Mouse (Mus musculus): ENCODE results near the gene Wdr4. TPM values are rescaled to one million over a fixed set of nuclear protein-coding genes. Genes with fewer than 3 reads are reported as not detected.

Gene Wdr4
- polyA plus RNA-seq, 1 experiment from 2014 or later: 35.7 TPM

- Histone ChIP-seq H3K27me3 (no peaks in the 10 kb centered on the region), H3K36me3 (peaks cover 16% of the 10 kb centered on the region), H3K4me2 (no peak overlapping the region), H3K4me3 (no peak overlapping the region), H3K9ac (no peak overlapping the region), H3K27ac (no peak overlapping the region), H3K4me1 (0 out of 2 replicates have a peak, but pooled peaks cover 6% of the 10 kb centered on the region), H3K9me3 (no peaks in the 10 kb centered on the region)
- ATAC-seq (ENCODE audit: insufficient number of reproducible peaks, insufficient read depth, low FRiP score, low TSS enrichment, low read depth): no peak
Measured at GRCm38 (mm10) chr17:31491355-31491754, 28.4 kb downstream of the Wdr4 start.

GRCm38 (mm10) chr17:31487433-31488060, 32.2 kb downstream of the Wdr4 start:
- WGBS: 22% methylated on average over 6 of the region's 6 CpGs
- Histone ChIP-seq H3K36me3 (no peaks in the 10 kb centered on the region), H3K27me3 (no peaks in the 10 kb centered on the region), H3K27ac (no peak overlapping the region), H3K9ac (no peak overlapping the region), H3K9me3 (no peaks in the 10 kb centered on the region), H3K4me1 (0 out of 2 replicates have a peak, but pooled peaks cover 6% of the 10 kb centered on the region), H3K4me2 (no peak overlapping the region), H3K4me3 (no peak overlapping the region)
- no peak for ATAC-seq (ENCODE audit: insufficient number of reproducible peaks, insufficient read depth, low FRiP score, low TSS enrichment, low read depth)

DNA sequence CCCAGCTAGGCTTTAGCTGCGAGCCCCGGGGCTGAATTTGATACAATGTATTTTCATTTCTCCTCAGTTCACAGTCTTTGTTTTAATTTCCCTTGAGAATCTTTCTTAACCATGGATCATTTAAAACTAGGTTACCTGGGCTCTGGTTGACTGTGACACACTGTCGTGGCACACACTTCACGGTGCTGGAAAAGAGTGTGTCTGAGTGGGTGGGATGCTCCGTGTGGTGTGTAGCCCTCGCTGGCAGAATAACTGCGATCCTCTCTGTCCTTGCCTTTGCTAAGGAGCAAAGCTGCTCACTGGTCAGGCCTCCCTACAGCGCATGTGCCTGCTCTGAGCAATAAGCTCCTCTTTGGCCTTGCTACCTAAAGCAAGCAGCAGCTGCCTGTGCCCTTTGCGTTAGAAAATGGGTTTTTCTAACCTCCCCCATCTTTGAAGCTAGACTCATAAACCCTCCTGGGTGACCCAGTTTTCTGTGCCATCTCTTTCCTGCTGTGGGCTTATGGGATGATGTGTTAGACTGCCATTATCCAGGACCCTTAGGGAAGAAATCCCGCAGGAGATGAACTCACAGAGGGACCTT, 33.1 kb downstream of the Wdr4 start:
- no peak overlapping the region for H3K4me3 ChIP-seq
- 0 out of 2 replicates have a peak, but pooled peaks cover 6% of the 10 kb centered on the region for H3K4me1 ChIP-seq
- H3K27me3 ChIP-seq: no peaks in the 10 kb centered on the region
- H3K36me3 ChIP-seq: no peaks in the 10 kb centered on the region
- no peak for ATAC-seq (ENCODE audit: insufficient number of reproducible peaks, insufficient read depth, low FRiP score, low TSS enrichment, low read depth)
- H3K4me2 ChIP-seq: no peak overlapping the region
- WGBS: 61% methylated on average over 10 of the region's 10 CpGs
- no peak overlapping the region for H3K9ac ChIP-seq
- H3K9me3 ChIP-seq: no peaks in the 10 kb centered on the region
- H3K27ac ChIP-seq: no peak overlapping the region

- Histone ChIP-seq H3K4me3 (no peak overlapping the region), H3K27me3 (no peaks in the 10 kb centered on the region), H3K36me3 (peaks cover 19% of the 10 kb centered on the region), H3K9me3 (no peaks in the 10 kb centered on the region), H3K4me2 (no peak overlapping the region), H3K27ac (no peak overlapping the region), H3K9ac (no peak overlapping the region), H3K4me1 (no peaks in the 10 kb centered on the region; the same call in 1 of the 2 replicates)
- no peak for ATAC-seq (ENCODE audit: insufficient number of reproducible peaks, insufficient read depth, low FRiP score, low TSS enrichment, low read depth)
- WGBS: 43% methylated on average over 11 of the region's 11 CpGs
Measured at GRCm38 (mm10) chr17:31479108-31479844, 40.5 kb downstream of the Wdr4 start.

- Histone ChIP-seq H3K9ac (no peak overlapping the region), H3K9me3 (no peaks in the 10 kb centered on the region), H3K27ac (no peak overlapping the region), H3K4me2 (no peak overlapping the region), H3K27me3 (no peaks in the 10 kb centered on the region), H3K4me1 (no peaks in the 10 kb centered on the region; the same call in 1 of the 2 replicates), H3K36me3 (peaks cover 21% of the 10 kb centered on the region), H3K4me3 (no peak overlapping the region)
- 78% methylated on average over 7 of the region's 7 CpGs for WGBS
- no peak for ATAC-seq (ENCODE audit: insufficient number of reproducible peaks, insufficient read depth, low FRiP score, low TSS enrichment, low read depth)
Measured at GRCm38 (mm10) chr17:31478606-31479005, 41.2 kb downstream of the Wdr4 start.

GRCm38 (mm10) chr17:31474388-31474787, 45.4 kb downstream of the Wdr4 start:
- Histone ChIP-seq H3K27me3 (no peaks in the 10 kb centered on the region), H3K9me3 (no peaks in the 10 kb centered on the region), H3K4me2 (no peak overlapping the region), H3K4me1 (no peaks in the 10 kb centered on the region; the same call in 1 of the 2 replicates), H3K36me3 (peaks cover 53% of the 10 kb centered on the region), H3K4me3 (no peak overlapping the region), H3K27ac (no peak overlapping the region), H3K9ac (no peak overlapping the region)
- 84% methylated on average over 6 of the region's 6 CpGs for WGBS
- ATAC-seq (ENCODE audit: insufficient number of reproducible peaks, insufficient read depth, low FRiP score, low TSS enrichment, low read depth): no peak

- whole genome bisulfite sequencing: 93% methylated on average over 5 of the region's 5 CpGs
- no peaks in the 10 kb centered on the region; the same call in 1 of the 2 replicates for H3K9me3 ChIP-seq
- H3K4me3 ChIP-seq: no peak overlapping the region
- peaks cover 69% of the 10 kb centered on the region for H3K36me3 ChIP-seq
- no peaks in the 10 kb centered on the region for H3K27me3 ChIP-seq
- H3K9ac ChIP-seq: no peak overlapping the region
- no peak overlapping the region for H3K4me2 ChIP-seq
- ATAC-seq (ENCODE audit: insufficient number of reproducible peaks, insufficient read depth, low FRiP score, low TSS enrichment, low read depth): no peak
- no peaks in the 10 kb centered on the region for H3K4me1 ChIP-seq
- no peak overlapping the region for H3K27ac ChIP-seq
Measured at GRCm38 (mm10) chr17:31470766-31471418, 48.9 kb downstream of the Wdr4 start.

- H3K36me3 ChIP-seq: peaks cover 67% of the 10 kb centered on the region
- WGBS: 69% methylated on average over 5 of the region's 5 CpGs
Measured at GRCm38 (mm10) chr17:31468496-31468895, 51.3 kb downstream of the Wdr4 start.

GRCm38 (mm10) chr17:31466854-31467253, 52.9 kb downstream of the Wdr4 start:
- Histone ChIP-seq H3K27me3 (no peaks in the 10 kb centered on the region), H3K9ac (no peak overlapping the region), H3K9me3 (no peaks in the 10 kb centered on the region; the same call in 1 of the 2 replicates), H3K36me3 (peaks cover 72% of the 10 kb centered on the region), H3K4me1 (no peaks in the 10 kb centered on the region), H3K27ac (no peak overlapping the region), H3K4me3 (no peak overlapping the region), H3K4me2 (no peak overlapping the region)
- no peak for ATAC-seq (ENCODE audit: insufficient number of reproducible peaks, insufficient read depth, low FRiP score, low TSS enrichment, low read depth)
- WGBS: 90% methylated on average over 3 of the region's 3 CpGs

More at GRCm38 (mm10) chr17:31468496-31468895, 51.3 kb downstream of the Wdr4 start:
- H3K4me2 ChIP-seq: no peak overlapping the region
- H3K9me3 ChIP-seq: no peaks in the 10 kb centered on the region; the same call in 1 of the 2 replicates
- no peak overlapping the region for H3K4me3 ChIP-seq
- no peak overlapping the region for H3K9ac ChIP-seq
- no peak overlapping the region for H3K27ac ChIP-seq
- ATAC-seq (ENCODE audit: insufficient number of reproducible peaks, insufficient read depth, low FRiP score, low TSS enrichment, low read depth): no peak
- no peaks in the 10 kb centered on the region for H3K27me3 ChIP-seq
- no peaks in the 10 kb centered on the region for H3K4me1 ChIP-seq

DNA sequence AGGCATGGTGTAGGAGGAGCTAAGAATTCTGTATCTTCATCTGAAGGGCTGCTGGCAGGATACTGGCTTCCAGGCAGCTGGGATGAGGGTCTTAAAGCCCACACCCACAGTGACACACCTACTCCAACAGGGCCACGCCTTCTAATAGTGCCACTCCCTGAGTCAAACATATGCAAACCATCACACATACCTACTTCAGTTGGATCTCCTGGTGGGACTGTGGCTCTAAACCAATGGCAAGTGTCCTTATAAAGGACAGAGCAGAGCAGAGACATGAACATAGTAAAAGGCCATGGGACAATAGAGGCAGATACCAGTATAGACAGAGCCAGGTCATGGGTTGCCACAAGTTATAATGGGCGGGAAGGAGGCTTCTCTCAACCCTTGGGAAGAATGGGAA, 57.3 kb downstream of the Wdr4 start:
- WGBS: 72% methylated on average over 2 of the region's 2 CpGs
- Histone ChIP-seq H3K27ac (no peak overlapping the region), H3K4me3 (no peak overlapping the region), H3K4me2 (no peak overlapping the region), H3K36me3 (peaks cover 48% of the 10 kb centered on the region), H3K9ac (no peak overlapping the region), H3K27me3 (no peaks in the 10 kb centered on the region), H3K9me3 (no peaks in the 10 kb centered on the region; the same call in 1 of the 2 replicates), H3K4me1 (no peaks in the 10 kb centered on the region)
- no peak for ATAC-seq (ENCODE audit: insufficient number of reproducible peaks, insufficient read depth, low FRiP score, low TSS enrichment, low read depth)

DNA sequence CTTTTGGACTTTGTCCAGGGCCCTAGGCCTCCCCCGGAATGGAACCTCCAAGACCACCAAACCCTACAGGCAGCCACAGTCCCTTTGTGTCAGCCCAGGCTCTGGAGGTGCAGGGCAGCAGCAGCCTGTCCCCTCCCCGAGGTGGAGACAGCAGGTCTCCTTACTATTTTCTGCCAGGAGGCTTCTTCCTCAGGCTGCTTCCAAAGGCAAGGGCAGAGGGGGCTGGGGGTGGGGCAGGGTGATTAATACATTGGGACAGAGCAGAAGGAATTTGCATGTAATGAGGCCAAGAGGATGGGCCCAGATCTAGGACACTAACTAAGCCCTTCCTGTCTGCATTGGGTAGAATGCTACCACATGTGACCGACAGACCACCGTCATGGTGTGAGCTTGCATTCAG, 59.4 kb downstream of the Wdr4 start:
- ATAC-seq (ENCODE audit: insufficient number of reproducible peaks, insufficient read depth, low FRiP score, low TSS enrichment, low read depth): no peak
- Histone ChIP-seq H3K9me3 (no peaks in the 10 kb centered on the region), H3K9ac (no peak overlapping the region), H3K4me1 (no peaks in the 10 kb centered on the region; the same call in 1 of the 2 replicates), H3K4me3 (no peak overlapping the region), H3K4me2 (no peak overlapping the region), H3K27me3 (no peaks in the 10 kb centered on the region), H3K27ac (no peak overlapping the region), H3K36me3 (peaks cover 45% of the 10 kb centered on the region)
- 54% methylated on average over 4 of the region's 4 CpGs for WGBS

Data from embryonic facial prominence, embryonic 13.5 days (tissue).